Mouse (Mus musculus): ENCODE measurements around the gene Duoxa1.
"Not testable (repeated sequence)": the region's sequence is repeated elsewhere in the genome, so short reads cannot be mapped to it uniquely, and the experiment has no call there.

Gene Duoxa1

DNA sequence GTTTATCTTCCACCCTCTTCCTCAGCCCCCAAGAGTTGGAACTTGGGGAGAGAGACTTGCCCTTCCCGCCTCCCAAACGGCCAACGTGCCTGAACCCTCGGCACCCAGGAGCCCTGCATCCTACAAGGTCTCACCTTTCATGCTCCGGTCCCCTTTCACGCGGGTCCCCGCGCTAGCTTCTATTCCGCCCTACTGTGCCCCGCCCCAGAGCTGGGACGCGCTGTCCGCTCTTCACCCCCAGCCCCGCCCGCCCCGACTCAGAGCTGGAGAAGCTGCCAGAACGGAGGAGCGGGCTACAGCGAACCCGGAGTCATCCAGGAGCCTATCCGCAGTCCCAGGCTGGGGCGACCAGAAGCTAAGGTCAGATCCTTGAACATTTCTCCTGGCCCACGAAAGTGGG lies at the start of gene Duoxa1:
Gene Duoxa1 (minus strand): TSS at position 195 of the 400 bp plus-strand sequence.
- DNase-seq (ENCODE audit: low spot score), result no peak

DNA sequence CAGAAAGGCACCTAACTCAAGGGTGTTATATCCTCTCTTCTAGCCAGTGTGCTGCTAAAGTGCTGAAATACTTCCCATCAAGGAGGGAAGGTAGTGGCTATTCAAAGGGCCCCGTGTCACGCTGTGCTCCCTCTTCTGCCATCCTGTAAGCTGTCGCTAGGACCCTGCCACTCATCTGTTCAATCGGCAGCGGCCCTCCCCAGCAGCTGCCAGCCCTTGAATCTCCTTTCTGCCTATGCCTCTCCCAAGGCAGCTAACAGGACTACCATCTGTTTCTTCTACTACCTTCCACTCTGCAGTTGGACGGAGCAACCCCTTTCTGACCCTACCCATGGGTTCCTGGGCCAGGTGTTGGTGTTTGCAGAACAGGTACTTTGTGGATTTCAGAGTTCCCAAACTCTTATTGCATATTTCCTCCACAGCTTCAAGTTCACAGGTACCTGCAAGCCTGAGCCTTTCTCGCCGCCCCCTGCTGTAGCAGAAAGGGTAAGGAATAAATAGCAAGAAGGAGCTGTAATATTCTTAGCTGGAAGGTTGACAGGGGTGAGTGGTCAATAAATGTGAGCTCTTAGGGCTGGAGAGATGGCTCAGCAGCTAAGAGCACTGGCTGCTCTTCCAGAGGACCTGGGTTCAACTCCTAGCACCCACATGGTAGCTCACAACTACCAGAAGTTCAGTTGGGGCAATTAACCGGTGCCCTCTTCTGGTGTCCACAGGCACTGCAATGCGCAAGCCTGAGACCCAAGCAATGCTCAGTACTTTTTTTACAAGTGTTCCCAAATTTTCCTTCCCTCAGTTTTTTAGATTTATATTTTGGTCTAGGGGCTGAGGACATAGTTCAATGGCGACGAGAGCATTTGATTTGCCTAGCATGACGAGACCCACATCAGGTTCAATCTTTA lies 49.3 kb upstream of the Duoxa1 start:
- DNase-seq (ENCODE audit: low spot score), result no peak

DNA sequence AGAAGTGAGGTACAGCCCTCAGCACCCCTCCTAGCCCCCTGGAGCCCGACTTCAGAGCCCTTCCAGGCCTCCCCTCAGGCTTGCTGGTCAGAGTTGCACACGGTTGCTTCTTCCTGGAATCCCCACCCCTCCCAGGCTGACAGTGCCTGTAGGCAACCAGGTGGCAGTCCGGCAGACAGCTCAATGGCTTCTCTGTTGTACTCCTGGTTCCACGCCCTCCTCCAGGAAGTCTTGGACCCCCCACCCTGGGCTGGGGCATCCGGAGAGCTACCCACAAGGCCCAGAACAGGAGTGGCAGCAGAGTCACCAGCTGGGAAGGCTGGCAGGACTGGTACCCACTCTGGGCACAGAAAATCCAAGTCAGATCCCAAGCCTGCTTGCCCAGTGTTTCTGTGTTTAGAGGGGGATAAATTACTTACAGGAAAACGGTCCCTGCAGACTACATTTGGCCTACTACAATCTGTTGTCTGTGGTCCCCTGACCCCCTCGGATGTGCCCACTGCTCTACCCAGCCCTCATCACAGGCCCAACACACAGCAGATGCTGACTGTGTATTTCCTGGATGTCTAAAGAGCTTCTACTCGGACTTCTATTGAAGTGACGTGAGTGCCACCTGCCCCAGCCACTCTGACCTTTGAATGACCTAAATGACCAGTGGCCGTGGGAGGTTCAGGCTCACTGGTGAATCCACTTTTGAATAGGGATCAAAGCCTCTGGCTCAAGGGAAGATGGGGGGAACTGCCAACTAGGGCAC lies 48.5 kb upstream of the Duoxa1 start:
- no peak for DNase-seq (ENCODE audit: low spot score)

DNA sequence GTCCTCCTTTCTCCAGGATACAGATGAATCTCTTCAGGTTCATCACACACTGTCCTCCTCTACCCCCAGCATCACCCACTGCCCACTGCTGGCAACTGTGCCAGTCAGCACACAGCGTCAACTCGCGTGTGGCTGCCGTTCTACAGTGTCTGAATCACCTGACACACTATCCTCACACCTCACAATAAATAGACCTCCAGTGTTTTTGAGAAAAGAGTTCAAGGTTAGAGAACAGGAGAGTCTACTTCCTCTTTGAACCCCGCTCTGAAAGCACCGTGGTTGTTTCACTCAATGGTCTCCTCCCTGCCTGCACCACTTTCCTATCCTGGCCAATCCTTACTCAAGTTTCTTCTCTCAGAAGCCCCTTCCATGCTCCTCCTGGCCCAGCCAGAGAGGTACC lies 47.7 kb upstream of the Duoxa1 start:
- DNase-seq (ENCODE audit: low spot score), result no peak

DNA sequence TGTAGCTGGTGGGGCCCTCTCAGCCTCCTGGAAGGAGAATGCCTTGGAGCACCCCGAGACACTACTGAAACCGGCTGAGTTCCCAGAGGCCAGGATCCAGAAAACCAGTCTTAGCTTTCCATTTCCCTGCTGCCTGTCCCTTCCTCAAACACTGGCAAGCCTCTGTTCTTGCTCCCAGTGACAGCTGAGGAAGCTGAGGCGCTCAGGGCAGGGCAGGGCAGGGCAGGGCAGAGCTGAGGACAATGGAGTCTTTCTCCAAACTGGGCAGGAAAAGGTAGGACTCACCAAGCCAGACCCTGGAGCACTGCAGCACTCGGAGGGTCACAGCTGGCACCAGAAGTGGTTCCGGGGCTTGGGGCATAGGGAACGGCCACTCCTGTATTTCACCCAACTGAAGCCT lies 46.8 kb upstream of the Duoxa1 start:
- no peak for DNase-seq (ENCODE audit: low spot score)

DNA sequence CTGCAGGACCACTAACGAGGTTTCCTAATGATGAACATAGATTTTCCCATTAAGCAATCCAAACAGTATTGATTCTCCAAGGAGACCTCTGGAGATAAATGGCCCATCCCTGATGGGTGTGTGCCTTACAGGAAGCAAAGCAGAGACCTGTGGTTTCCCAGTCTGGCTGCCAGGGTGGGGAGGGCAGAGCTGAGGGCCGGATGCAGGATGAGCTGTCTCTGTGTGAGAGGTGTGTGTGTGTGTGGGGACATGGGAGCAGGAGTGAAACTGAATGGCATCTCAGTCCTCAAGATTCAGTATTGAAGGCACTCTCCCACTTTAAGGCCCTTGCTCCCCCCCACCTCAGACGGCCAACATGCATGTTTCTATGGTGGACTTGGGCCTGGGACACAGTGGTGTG lies 42.7 kb upstream of the Duoxa1 start:
- no peak for DNase-seq (ENCODE audit: low spot score)

DNA sequence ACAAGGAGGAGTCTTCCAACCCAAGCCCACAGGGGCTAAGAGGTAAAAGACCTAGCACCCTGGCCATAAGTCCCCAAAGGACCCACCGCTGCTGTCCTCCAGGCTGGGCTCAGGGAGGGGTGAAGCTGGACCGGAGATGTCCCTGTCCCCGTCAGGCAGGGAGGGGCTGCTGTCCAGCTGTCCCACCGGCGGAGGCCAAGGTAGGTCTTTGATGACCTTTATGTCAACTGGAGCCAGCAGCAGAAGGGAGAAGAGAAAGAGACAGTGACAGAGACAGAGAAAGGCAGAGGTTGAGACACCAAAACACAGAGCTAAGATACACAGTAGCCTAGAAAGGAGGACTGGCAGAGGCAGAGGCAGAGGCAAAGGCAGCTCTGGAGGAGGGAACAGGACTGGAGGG lies 41.9 kb upstream of the Duoxa1 start:
- no peak for DNase-seq (ENCODE audit: low spot score)

DNA sequence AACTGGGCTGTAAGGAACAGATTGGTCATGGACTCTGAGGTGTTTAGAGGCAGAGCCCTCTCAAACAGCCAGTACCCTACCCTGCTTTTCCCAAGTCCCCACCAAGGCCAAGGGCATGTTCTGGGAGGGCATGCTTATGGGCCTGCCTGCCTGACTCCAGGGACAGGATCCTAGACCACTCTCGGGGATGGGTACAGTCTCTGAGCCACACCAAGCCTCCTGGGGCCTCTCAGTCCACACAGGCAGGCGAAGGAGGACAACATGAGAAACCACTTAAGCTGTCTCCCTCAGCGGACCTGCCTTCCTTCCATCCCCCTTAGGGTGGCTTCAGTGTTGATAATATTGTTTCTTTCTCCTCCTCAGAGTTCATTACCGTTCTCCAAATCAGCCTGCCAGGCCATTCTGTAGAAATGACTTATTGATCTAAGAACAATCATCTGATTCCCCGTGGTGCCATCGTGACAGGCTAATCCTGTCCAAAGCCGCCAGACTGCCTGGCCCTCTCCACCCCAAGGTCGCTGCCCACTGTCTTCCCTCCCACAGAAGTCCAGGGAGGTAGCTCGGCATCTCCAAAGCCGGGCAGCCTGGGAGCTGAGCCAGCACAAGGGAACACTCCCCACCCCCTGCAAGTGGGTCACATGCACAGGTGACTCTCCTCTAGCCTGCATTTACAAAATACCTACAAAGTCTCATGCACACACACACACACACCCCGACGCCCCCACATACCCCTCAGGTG lies 40.8 kb upstream of the Duoxa1 start:
- DNase-seq (ENCODE audit: low spot score), result no peak

DNA sequence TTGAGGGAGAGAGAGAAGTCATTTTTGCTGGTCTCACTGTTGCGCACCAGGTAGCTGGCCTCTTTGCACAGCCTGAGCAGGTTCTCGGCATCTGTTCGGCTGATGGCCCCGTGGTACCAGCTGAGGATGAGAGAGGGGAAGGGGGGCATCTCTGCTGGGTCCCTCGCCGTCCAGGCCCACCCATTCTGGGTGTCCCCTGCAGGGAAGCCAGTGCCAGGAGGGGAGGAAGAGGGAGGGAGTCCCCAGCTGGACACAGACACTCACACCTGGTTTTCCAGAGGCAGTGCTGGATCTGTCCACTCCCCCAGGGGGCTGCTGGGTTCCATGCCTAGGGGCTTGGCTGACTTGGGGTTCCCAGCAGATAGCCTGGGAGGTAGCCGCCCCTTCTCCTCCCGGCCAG lies 40.2 kb upstream of the Duoxa1 start:
- DNase-seq (ENCODE audit: low spot score), result no peak

DNA sequence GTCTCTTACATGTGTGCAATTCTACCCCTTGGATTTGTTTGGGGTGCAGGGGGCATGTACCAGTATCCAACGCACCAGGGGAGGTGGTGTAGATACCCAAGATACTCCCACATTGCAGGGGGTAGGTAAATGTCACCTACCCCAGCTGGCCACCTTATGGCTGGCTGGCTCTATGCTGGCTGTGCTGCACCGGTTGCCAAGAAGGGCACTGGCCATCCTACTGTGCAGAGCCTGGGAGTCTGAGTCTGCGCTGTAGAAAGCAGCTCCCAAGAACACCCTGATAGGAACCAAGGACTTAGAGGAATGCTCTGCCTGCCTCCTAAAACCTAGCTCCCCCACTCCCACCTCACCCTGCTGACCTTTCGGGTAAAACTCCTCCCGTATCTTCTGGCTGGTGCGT lies 39.5 kb upstream of the Duoxa1 start:
- DNase-seq (ENCODE audit: low spot score), result no peak

DNA sequence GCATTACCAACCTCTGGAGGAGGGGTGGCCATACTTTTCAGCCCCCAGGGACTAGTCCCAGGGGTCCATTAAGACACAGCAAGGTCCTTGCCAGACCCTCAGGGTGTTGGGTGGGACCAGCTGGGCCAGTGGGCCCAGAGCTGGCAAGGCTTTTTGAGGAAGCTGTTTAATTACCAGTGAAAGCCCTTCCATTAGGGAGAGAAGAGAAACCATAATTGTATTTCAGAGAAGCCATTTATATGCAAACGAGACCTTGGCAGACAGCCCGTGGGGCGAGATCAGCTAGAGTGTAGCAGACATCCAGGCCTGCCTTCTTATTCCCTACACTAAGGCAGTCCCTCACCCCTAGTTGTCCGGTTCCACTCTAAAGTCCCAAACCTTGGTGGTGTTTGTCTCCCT lies 38.4 kb upstream of the Duoxa1 start:
- no peak for DNase-seq (ENCODE audit: low spot score)

DNA sequence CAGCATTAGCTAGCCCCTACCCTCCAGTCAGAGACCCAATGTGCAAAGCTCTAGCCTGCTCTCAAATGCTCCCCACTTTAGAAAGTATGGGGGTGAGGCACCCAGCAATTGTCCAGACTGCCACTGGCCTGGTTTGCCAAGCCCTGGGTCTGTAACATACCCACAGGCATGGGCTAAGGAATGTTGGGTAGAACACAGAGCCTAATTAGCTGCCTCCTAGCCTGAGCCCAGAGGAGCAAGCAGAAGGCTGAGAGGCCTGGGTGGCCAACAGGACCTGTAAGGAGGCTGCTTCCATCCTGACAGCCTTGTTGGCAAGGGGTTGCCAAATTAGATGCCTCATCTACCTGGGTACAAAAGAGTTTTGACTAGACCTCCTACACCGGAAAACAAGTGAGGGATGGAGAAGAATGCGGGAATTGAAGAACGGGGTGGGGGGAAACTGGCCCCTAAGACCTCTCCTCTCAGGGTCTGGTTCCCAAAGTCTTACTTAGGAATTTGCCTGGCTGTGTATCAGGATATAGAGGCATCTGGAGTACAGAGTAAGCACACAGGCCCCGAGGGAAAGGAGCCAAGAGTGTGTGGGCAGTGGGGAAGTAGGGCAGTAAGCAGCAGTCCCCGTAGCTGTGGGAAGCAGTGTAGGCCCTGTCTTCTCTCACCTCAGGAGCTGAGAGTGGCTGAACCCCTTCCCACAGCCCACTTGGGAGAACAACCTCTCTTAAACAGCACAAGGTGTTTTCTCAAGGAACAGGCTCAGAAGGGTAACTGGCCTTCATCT lies 37.8 kb upstream of the Duoxa1 start:
- DNase-seq (ENCODE audit: low spot score), result no peak

DNA sequence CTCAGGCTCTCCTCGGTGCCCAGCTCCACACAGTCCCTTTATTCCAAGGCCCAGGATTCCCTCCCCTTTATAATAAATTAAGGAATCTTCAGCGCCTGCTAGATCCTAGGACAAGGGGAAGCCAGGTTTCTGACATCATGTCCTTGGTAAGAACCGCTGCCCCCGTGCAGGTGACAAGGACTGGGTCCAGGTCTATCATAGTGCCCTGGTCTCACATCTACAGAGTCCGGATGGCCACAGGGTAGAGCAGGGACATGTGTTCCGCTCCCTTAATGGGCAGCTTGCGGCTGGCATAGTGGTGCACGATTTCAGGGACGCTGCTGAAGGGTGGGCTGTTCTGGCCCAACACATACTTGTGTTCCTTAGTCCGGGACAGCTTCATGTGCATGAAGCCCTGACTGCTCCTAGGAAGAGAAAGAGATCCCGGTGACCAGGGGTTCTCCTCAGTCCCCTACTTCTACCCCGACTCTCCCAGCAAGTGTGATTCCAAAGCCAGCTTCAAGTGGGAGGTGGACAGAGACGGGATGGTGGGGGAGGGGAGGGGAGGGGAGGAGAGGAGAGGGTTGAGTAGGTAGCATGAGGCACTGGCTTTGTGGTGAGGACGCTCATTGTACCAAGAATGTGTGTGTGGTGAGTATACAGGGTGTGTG lies 35.7 kb upstream of the Duoxa1 start:
- peak; percentile 55 for DNase-seq (ENCODE audit: low spot score)

DNA sequence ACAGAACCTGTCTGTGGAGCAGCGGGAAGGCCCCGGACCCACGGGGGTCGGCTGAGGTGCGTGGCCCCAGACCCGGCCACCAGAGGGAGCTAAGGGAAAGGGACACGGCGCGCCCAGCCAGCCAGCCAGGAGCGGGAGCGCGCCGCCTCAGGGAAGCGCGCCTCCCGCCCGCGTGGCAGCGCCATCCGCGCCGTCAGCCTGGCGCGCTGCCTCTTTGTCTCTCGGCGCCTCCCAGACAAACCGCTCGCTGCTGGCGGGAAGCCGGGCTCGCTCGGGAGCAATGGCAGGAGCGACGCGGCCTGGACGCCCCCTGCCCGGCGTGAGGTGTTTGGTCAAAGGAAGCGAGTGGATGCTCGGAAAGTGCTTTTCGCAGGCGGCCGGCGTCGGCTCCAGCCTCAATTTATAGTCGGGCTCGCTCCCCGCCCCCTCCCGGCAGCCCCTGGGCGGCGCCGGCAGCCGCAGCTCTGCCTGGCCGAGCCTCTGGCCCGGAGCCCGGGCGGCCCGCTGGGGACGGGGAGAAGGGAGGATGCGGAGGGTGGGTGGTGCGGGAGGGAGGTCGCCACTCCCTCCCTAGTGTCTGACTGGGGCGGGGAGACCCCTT lies 35.1 kb upstream of the Duoxa1 start:
- DNase-seq (ENCODE audit: low spot score), result peak; percentile 91

DNA sequence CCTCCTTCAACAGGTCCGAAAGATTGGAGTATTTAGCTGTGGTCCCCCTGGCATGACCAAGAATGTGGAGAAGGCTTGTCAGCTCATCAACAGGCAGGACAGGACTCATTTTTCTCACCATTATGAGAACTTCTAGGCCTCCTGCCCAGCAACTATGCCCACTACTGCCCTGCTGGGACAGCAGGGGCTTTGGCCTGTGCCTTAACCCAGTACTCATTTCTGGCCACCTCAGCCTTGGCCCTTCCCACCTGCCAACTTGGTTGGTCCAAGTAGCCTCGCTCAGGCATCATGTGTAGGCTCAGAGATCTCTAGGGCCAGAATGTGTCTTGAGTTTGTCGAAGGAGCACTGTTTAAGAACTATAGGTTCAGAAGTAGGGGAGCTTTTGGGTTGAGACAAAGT lies 33.7 kb upstream of the Duoxa1 start:
- no peak for DNase-seq (ENCODE audit: low spot score)

DNA sequence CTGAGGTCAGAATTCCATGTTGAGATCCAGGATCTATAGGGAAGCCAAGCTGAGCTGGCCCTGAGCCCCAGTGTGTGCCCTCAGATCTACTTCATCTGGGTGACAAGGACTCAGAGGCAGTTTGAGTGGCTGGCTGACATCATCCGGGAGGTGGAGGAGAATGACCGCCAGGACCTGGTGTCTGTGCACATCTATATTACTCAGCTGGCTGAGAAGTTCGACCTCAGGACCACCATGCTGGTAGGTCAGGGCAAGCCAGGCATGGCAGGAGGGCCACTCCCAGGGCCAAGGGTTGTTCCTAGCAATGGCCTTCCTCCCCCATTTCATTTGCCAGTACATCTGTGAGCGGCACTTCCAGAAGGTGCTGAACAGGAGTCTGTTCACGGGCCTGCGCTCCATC lies 32.6 kb upstream of the Duoxa1 start:
- DNase-seq (ENCODE audit: low spot score), result not testable (repeated sequence)

DNA sequence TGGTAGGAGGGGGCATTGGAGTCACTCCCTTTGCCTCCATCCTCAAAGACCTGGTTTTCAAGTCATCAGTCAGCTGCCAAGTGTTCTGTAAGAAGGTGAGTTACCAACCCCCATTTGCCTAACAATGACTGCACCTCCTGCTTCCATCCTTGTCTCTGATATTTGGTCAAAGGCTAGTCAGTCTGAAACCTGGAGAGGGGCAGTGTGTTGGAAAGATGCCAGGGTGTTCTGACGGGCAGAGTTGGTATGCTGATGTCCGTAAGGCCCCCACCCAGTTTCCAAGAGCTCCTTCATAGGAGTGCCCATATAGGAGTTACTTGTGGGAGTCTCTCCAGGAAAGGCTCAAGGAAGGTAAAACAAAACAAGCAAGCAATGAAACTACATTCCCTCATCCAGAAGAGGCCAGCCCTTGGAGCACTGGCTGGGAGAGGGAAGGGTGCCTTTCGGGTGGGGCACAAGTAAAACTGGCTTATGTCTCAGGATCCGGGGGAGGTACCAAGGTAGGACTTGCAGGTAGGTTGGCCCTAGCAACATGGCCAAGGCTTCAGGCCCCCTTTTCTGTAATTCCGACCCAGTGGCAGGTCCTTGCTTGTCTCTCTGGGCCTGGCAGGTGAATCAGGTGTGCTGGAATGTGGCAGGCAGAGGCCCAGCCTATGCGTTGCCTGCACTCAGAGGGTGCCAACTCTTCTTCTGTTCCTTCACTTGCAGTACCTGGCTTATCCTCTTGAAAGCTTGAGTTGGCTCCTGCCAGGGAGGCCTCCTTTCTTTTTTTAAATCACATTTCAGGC lies 31.8 kb upstream of the Duoxa1 start:
- no peak for DNase-seq (ENCODE audit: low spot score)

DNA sequence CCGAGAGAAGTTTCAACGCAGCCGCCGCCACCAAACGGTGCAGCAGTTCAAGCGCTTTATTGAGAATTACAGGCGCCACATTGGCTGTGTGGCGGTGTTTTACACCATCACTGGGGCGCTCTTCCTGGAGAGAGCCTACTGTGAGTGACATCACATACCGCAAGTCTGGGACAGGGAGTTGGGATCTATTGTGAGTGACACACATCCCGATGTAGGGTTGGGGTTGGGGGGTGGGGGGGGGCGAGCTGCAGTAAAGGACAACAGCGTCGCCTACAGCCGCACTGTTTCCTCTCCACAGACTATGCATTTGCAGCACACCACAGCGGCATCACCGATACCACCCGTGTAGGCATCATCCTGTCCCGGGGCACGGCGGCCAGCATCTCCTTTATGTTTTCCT lies 23.8 kb upstream of the Duoxa1 start:
- DNase-seq (ENCODE audit: low spot score), result no peak

DNA sequence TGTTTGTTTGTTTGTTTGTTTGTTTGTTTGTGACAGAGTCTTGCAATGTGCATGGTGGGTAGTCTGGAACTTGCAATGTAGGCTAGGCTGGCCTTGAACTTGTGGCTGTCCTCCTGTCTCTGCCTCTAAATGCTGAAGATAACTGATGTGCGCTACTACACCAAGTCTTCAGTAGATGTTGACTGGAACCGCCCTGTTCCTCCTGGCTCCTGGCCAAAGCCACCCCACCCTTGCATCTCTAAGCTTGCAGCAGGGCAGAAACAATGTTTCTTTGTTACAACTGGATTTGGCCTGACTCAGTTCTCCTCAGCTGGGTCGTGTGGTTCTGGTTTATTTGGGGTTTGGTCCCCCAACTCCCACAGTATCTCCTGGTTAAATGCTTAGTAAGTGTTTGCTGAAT lies 20.6 kb upstream of the Duoxa1 start:
- DNase-seq (ENCODE audit: low spot score), result no peak

DNA sequence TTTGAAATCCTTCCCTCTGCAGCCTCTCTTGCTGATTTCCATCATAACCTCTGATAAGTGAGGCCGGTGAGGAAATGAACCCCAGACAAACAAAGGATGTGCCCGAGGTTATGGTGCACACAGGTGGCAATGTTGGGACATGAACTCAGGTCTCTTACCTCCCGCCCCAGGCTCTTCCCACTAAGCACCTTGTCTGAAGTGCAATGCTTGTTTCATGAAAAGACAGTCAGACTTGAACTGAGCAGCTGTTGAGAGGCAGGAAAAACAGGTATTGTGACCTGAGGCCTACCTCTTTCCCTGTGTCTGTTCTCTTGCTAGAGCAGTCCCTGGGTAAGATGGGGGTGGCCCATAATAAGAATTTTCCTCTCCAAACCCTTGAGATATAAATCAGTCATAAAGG lies 18.7 kb upstream of the Duoxa1 start:
- DNase-seq (ENCODE audit: low spot score), result no peak

Data from embryo, embryonic 10 days (tissue).